Mouse (Mus musculus): ENCODE measurements at regions not wholly inside any gene's neighbourhood (a gene's known extent, or its start where the extent isn't known, plus 50 kb on each side); places are given as distances from the start of the nearest gene placed in this dataset.

DNA sequence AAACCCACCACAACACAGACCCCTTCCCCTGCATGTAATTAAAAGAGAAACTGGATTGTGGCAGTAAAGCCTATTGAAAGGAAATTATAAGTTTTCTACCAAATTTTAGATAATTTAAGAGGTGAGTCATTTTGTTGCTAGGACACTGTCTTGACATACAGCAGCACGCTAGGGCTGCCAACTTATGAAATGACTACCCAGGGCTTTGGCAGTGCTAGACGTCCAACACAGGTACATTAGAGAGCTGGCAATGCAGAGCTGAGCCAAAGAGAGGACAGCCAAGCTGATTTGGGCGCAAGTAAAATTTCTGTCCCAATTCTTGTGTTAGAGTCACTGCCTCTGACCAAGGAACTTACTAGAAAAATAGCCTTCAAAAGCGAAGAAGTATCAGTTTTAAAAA, 712.4 kb downstream of the Mecom start:
- TF ChIP-seq CTCF (conservative IDR thresholded peaks at IDR 0.05; ENCODE audit: low read length) (no peak), NANOG (IDR thresholded peaks at IDR 0.05; ENCODE audit: borderline replicate concordance, low read length) (no peak), POU5F1 (IDR thresholded peaks at IDR 0.05; ENCODE audit: borderline replicate concordance, low read length) (no peak)

Data from E14TG2a.4 (cell line).